Mouse (Mus musculus): ENCODE data around the gene Skap1.

GRCm38 (mm10) chr11:96604751-96605450, 140.5 kb downstream of the Skap1 start:
- TF ChIP-seq MYOG (IDR thresholded peaks at IDR 0.05; ENCODE audit: control insufficient read depth in 1 of 3, insufficient read depth in 1 of 3, insufficient read length in 2 of 3, low read depth in 2 of 3) (no peak), USF1 (IDR thresholded peaks at IDR 0.05; ENCODE audit: low read depth) (no peak), CEBPB (IDR thresholded peaks at IDR 0.05; ENCODE audit: insufficient read depth, poor library complexity, severe bottlenecking) (no peak), POLR2A (IDR thresholded peaks at IDR 0.05; ENCODE audit: insufficient read length, low read depth) (no peak), MYOD1 (IDR thresholded peaks at IDR 0.05; ENCODE audit: control insufficient read depth in 1 of 3, insufficient read length in 2 of 3, low read depth in 2 of 3) (no peak), MAX (IDR thresholded peaks at IDR 0.05; ENCODE audit: low read depth) (no peak), TCF12 (IDR thresholded peaks at IDR 0.05; ENCODE audit: insufficient read depth, poor library complexity, severe bottlenecking) (no peak)
